Mouse (Mus musculus): ENCODE measurements around the gene Gpr89.
A peak's percentile ranks its signal among the peaks of the same experiment; 100 is the strongest.

Gene Gpr89

DNA sequence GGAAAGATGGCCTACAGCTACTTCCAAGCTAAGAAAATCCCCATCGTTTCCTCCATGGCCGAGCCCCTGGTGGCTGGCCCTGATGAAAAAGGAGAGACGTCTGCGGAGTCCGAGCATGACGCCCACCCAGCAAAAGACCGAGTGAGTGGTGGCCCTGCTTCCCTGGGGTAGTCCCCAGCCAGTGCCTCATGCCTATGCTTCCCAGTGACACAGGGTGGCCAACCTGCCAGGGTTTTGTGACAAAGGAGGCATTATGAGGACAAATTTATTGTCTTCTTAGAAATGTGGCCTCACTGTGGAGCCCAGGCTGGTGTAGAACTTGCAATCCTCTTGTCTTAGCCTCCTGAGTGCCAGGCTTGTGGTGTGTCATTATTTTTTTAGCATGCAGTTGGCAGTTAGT is 36.1 kb downstream of the Gpr89 start:
- no peak for DNase-seq

DNA sequence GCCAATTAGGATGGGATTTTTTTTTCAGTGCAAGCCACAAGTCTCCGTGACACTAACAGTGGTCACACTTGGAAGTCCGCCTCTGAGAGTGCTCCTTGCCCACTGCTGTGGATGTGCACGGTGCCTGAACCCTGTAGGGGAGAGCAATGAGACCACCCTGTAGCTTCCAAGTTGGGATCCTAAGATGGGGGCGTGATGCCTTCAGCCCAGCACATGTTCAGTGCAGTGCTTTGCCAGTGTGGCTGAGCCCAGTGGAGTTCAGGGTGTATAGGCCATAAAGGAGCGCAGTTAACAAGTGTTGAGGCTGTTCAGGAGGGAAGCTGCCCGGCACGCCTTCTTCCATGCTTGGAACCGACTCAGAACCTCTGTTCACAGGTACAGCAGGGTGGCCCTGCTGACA is 36.6 kb downstream of the Gpr89 start:
- no peak for DNase-seq

DNA sequence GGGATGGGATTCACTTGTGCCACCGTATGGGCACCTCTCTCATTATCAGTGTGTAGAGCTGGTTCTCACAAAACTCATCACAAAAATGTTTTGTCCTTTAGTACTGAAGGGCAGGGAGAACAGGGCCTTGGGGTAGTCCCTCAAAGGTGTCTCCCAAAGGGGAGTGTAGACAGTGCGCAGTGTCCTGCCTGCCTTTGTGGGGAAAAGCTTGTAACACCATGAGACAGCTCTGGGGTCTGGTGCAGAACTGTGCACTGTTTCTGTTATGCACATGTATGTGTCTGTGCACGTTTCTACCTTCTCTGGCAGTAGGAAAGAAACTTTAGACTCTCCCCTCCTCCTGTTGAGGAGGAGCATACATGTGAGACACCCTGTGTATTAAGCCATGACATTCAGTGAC is 37.3 kb downstream of the Gpr89 start:
- DNase-seq, result no peak

DNA sequence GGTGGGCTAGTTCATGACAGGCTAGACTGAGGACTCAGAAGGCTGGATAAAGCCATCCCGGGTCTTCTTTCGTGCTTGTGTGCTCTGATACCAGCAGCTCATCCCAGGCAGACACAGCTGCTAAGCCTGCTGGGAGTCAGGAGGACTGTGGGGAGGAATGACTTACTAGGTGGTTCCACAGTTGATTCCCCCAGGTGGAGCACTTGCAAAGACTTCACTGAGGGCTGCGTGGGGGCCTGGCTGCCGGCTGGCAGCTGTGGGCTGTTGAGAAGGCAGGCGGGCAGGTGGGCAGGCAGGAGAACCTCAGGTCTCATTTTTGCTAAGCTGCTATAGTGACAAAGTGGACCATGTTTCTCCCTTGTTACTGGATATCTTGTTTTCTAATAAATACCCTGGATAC is 44.6 kb downstream of the Gpr89 start:
- no peak for DNase-seq

DNA sequence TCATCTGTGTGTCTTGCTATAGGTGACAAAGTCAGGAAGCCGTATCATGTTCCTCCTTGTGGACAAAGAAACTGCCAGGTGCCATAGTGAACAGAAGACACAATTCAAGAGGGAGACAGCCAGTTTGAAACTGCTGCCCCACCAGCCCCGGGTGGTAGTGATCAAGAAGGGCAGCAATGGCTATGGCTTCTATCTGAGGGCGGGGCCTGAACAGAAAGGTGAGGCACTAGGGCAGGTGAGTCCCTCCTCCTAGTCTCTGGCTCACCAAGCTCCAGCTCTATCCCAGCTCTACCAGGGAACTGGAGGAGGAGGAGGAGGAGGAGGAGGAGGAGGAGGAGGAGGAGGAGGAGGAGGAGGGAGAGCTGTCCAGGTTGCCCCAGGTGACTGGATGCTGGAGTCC is 49.3 kb downstream of the Gpr89 start:
- DNase-seq, result no peak

DNA sequence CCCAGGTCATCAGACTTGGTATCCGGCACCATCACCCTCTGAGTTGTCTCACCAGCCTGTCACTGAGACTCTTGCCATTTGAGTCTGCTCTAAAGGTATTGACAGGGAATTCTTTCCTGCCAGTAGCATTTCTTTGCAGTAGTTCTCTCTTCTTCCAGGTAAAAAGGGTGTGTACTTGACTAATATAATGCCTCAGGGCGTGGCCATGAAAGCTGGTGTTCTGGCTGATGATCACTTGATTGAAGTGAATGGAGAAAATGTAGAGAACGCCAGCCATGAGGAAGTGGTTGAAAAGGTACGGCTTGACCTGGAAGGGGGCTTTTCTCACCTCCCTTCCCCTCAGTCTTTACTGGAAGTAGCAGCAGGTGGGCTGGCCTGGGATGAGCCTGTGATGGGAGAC is 50.8 kb downstream of the Gpr89 start:
- DNase-seq, result no peak

DNA sequence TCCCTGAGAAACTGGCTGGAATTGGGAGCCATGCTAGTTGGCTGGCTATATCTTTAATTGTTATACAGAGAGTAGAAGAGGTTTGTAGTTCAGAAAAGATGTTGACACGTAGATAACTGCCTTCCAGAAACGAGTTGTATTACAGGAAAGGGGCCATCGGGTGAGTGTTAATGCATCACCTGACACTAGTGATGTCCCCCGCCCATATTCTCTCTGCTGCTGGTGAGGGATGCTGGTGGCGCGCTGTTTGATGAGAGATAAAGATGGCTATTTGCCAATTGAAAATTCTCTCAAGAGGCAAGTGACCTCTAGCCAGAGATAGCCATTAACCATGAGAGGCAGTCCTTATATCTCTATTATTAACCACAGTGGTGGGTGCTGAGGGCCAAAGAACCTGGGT is 52.6 kb downstream of the Gpr89 start:
- no peak for DNase-seq

DNA sequence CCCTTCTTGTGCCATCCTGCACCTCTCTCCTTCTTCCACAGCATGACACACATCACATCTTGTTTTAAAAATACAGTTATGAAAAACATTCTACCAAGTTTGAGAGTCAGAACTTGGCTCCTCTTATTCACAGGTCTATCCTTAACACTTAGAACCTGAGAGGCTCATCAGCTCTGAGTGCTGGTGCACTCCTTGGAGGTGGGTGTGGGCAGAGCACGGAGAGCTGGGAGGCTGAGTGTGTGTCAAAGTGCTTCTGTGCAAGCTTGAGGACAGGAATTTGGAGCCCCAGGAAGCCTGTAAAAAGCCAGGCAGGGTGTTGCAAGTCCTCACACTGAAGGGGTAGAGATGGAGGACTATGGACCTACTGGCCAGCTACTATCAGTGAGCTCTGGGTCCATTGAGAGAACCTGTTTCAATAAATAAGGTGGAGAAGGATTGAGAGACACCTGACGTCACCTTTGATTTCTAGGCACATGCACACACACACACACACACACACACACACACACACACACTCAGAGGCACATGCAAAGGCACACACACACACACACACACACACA is 55.9 kb downstream of the Gpr89 start:
- DNase-seq, result peak; percentile 6

DNA sequence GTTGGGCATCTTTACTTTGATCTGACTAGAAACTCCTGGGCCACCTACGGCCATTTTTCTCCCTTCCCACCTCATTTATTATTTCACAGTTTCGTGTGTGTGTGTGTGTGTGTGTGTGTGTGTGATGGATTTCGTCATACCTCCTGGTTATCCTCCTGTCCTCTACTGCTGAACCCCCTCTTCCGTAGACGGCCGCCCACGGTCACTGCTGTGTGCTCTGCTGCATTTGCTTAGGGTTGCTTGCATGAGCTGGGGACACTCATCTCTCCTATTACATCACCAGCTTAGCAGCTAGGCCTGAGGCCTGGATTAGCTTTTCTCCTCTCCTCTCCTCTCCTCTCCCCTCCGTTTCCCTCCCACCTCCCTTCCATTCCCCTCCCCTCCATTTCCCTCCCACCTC is 56.7 kb downstream of the Gpr89 start:
- peak; percentile 24 for DNase-seq

DNA sequence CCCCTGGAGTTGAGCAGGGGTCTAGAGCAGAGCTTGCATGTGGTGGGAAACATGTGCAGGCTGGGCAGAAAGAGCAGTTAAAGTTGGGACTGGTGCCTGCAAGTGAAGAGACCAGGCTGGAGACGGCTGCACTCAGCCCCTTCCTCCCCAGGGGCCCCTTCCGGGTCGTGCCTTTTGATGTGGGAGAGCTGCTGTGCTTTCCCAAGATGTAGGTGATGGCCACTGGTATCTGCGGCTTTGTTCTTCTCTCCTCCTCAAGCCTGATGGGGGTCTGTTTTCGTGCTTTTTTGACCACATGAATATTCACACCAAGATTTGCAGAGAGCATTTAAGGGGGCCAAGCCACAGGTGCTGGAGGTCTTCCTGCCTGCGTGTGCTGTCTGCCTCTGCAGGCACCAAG is 57.5 kb downstream of the Gpr89 start:
- peak; percentile 68 for DNase-seq

DNA sequence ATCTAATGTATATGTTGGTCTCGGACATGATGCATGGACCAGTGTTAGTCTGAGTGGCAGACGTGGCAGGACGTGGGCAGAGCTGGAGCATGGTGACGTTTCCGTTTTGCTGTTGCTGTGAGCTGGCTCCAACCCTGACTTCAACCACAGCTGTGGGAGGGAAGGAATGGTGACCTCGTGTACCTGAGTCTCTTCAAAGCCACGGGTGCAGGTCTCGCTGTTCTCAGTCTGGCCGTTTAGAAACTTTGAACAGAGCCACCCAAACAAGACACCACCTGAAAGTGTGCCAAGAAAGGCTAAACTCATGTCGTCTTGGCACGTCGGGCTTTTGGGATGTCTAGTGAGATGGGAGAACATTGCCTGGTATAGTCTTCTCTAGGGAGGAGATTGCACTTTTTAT is 58.2 kb downstream of the Gpr89 start:
- DNase-seq, result peak; percentile 42

DNA sequence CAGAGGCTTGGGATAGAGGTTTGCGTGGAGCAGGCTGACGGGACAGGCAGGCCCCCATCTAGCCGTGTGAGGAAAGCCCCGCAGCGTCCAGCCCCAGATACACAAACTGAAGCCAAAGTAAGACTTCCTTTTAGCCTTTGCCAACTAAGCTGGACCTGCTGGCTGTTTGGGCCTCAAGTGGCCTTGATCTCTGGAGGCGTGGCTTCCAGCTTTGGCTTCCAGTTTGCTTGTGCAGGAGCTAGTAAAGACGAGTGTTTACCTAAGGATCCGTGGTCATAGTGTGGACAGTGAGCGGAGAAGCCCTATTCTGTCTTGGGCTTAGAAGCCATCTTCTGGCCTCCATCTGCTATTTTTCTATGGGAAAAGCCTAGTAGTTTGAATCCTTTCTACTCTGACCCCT is 59.3 kb downstream of the Gpr89 start:
- DNase-seq, result peak; percentile 7

DNA sequence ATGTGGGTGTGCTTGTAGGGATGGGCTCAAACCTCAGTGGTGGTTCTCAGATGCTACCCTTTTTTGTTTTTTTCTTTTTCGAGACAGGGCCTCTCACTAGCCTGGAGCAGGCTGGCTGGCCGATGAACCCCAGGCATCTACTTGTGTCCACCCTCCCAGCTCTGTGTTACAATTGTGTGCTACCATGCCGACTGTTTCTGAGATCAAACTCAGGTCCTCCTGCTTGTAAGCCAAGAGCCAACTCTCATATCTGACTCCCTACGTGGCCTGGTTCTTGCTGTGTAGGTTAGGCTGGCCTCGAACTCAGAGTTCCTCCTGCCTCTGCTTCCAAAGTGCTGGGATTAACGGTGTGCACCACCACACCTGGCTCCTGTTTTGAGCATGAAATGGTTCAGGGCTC is 60.0 kb downstream of the Gpr89 start:
- peak; percentile 8 for DNase-seq

DNA sequence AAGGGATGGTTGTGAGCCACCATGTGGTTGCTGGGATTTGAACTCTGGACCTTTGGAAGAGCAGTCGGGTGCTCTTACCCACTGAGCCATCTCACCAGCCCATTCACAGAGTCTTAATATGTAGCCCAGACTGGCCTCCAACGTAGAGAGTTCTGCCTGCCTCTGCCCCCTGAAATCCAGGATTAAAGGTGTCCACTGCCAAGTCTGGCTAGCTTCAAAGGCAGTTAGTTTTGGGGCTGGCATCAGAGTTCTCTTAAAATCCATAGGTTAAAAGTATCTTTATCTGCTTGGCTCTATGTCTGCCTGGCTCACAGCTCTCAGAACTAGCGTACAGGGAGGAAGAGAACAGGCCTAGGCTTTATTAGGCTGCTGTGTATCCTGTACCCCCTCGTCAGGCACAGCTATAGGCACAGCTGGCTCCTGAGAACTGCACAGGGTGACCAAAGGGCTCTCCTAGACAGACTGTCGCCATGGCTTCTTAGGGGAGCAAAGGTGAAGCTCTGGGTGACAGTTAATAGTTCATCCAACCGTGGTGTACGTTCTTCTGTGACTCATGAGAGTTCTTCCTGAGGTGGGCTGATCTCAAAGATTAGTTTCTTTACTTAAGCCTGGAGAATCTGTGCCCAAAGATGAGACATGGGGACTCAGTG is 66.0 kb downstream of the Gpr89 start:
- DNase-seq, result no peak

DNA sequence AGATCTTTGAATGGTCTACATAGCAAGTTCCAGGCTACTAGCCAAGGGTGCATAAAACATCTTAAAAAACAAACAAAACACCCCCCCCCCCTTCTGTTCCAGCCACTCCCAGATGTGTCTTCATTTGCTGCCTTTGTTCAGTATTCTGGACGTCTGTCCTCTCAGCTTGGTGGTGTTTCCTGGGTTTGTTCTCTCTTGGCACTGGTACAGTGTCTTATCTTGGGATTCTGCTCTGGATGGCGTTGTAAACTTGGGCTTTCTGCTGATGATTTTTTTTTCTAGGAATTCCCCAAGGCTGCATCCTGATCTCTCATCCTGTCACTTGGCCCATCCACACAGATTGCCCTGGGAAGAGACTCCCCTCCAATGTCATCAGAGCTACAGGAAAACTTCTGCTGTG is 68.7 kb downstream of the Gpr89 start:
- DNase-seq, result no peak

DNA sequence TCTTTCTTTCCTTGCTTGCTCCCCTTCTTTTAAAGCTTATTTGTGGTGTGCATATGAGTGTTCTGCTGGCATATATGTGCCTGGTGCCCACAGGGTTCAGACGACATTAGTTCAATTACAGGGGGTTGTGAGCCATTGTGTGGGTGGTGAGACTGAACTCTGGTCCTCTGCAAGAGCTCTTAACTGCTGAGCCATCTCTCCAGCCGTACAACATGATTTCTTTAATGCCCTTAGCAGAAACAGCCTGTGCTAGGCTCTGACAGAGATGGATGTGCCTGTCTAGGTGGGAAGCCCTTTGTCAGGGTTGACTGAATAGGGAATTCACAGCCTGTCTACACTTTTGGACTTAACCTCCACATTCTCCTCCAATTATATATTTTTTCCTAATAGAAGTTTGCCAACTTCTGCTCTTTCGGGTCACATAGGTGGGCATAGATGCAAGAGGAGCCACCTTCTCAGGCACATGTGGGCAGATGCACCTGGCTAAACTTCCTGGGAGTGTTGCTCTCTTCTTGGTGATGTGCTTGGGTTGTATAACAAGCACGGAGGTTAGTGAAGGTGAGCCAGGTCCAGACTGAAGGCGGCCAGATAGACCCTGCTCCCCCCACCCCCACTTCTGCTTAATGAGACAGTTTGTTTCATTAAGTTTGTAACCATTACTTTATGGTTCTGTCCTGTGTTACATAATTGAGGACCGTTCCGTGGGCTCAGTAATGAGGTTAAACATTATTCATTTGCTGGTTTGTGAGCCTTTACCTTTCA is 70.4 kb downstream of the Gpr89 start:
- no peak for DNase-seq

DNA sequence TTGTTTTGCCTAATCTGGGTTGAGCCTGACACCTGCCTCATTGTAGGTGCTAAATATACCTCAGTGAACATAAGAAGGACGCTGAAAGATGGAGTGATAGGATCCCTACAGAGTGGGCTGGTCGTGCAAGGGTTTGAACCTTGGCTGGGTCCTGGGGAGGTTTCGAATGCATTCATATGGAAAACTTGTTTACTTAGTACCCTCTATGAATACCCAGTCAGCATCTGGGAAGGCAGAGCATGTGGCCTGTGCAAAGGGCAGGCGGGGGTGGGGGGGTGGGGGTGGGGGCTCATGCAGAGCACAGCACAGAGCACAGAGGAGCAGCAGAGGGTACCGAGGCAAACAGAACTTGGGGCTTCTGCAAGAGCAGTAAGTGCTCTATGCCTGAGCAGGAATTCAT is 72.2 kb downstream of the Gpr89 start:
- no peak for DNase-seq

DNA sequence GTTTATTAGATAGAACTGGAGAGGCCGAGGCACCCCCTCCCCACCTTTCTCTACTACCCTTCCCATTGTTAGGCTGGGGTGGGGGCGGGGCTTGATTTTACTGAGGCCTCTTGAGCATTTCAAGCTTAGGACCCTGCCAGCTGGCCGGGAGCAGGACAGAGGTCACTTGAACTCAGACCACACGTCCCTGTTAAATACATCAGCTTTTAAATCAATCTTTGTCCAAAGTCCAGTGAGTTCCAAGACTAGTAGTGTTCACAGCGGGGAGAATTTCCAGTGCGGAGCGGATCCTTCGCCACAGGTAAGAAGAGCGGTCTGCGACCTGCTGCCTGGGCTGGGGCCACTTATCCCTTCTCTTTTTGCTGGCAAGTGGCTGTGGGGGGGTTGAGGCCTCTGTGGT is 75.3 kb downstream of the Gpr89 start:
- DNase-seq, result no peak

DNA sequence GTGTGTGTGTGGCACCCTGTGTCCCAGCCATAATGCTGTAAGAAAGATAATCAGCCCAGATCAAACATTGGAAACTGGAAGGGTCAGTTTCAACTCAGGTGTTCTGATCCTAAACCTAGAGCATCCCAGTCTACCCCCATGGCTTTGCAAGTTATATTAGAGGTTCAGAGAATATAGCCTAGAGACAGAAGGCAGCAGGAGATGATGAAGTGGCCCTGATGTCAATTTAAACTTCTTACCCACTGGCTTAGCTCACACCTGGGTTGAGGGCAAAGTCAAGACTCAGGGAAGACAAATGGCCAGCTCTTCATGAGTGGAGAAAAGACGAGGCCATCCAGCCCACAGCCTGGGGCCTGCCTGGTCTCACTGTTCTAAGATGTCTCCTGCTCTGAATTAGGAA is 76.2 kb downstream of the Gpr89 start, which contains the start of the genes Pdzk1 and Cd160:
Pdzk1 (plus strand) TSS at position 301 of the 400 bp plus-strand sequence.
Cd160 (minus strand) TSS at position 368 of the 400 bp plus-strand sequence.
- no peak for DNase-seq

DNA sequence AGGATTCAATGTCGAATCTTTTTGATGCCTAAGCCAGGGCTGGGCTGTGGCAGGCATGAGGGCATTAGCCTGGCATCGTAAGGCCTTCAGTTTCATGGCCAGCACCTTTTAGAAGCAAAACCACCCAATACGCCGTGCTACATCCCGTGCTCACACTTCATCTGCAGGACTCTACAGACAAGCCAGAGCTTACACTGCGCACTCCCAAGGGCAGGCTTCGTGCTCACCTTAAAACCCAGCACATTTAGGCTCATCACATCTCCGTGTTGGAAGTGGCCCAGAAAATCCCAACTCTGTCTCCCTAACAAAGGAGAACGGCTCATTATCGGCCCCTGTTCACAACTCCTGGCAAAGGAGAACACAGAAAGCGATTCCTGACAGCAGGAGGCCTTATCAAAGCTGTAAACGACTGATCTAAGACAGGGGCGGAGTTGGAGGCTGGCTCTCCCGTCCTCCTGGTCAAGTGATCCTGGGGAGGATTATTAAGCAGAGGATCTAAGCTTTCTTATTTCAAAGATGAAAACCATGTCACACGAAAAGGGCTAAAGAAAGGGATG is 76.8 kb downstream of the Gpr89 start:
- DNase-seq, result no peak

DNA sequence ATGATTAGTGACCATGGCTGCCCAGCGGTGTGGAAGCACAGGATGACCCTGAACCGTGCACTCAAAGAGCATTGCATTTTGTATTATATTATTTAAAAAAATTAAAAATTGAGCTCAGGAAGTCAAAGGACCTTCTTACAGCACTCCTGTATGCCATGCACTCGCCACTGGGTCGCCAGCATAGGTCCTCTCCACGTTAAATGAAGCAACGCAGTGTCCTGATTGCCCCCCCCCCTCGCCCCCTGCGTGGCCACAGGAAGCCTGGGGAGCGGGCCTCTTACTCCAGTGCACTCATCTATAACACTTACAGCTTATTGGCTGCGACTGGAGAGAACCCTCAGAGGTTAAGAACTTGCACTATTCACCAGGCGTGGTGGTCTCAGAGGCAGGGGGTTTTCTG is 79.9 kb downstream of the Gpr89 start:
- DNase-seq, result no peak

DNA sequence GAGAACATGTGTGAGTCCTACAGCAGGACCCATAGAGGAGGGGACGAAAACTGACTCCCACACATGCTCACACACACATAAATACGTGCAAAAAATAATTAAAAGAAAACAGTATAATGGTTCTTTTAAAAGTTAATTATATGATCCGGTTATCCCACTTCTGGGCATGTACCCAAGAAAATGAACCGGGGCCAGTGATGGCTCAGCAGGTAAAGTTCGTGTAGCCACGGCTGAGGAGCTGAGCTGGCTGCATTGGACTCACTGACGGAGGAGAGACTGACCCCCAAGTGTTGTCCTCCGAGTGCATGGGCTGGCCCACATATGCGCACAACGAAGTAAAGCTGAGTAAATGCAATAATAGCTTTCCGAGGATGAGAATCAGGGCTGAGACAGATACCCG is 80.5 kb downstream of the Gpr89 start:
- DNase-seq, result no peak

DNA sequence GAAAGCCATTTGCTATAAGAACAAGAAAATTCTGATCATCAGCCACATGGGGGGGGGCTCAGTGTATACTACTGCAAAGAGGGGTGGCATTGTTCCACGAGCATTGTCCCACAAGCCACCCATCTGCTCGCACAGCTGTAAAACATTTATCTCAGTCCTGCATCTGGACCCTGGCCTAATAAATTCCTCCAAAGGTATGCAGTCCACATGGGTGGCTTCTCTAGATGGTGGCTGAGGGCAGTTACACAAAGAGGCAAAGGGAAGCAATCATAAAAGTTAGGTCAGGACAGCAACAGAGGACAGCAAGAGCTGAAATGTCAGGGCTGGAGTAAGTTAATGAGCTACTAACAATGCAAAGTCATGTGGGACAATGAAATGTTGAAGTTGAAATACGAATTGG is 81.4 kb downstream of the Gpr89 start:
- DNase-seq, result no peak

DNA sequence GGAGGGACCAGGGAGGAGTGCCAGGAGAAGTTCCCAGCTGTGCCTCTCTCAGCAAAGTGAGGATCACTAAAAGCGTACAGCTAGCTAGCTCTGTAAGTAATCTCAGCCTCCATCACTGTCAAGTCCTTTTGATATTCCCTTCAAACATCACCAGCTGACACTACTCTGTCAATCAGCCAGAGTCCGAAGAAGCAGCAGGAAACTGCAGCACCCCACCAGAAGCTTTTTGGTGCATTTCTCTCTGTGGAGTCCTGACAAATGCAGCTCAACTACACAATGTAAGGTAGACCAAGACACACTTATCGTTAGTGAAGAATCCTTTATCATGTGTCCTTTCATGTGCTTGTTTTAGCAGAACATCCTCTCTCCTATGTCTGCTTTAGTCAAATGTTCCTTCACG is 83.6 kb downstream of the Gpr89 start:
- no peak for DNase-seq
